Mouse (Mus musculus) CH12.LX (cell line): ENCODE data around the gene Metap2. TPM values are rescaled to one million over a fixed set of nuclear protein-coding genes. Genes with fewer than 3 reads are reported as not detected.

Experiments used
- DNase-seq: peaks from one replicate; pipeline ENCODE4 v3.0.0-alpha.2; 2013; ENCODE audit errors: extremely low read depth
- H3K27ac ChIP-seq: 2 replicates; pipeline ENCODE4 v1.5.1; 2012; ENCODE audit warnings: low read depth, mild to moderate bottlenecking, control low read depth, moderate library complexity; ENCODE audit not compliant: insufficient read depth
- H3K27me3 ChIP-seq: replicated peaks from 2 replicates; pipeline ENCODE3; 2012; ENCODE audit warnings: inconsistent platforms
- H3K36me3 ChIP-seq, 2 experiments: replicated peaks in 1 of 2; 2 replicates each; pipeline versions ENCODE3 to v1.6.1; 2012; ENCODE audit warnings: inconsistent platforms in 1 of 2, low read length in 1 of 2, mild to moderate bottlenecking in 1 of 2, mixed read lengths in 1 of 2, moderate library complexity in 1 of 2; ENCODE audit not compliant: control insufficient read depth in 1 of 2, insufficient read depth in 1 of 2
- H3K4me1 ChIP-seq, 2 experiments: 2 replicates each; pipeline ENCODE4 v1.6.1; 2012; ENCODE audit warnings: inconsistent platforms in 1 of 2, moderate library complexity in 1 of 2; ENCODE audit not compliant: insufficient read depth in 2 of 2, control insufficient read depth in 1 of 2
- H3K4me2 ChIP-seq: 2 replicates; pipeline ENCODE4 v1.6.1; 2012; ENCODE audit warnings: low read depth, mild to moderate bottlenecking, control low read depth; ENCODE audit not compliant: poor library complexity, insufficient read depth, severe bottlenecking
- H3K4me3 ChIP-seq, 3 experiments: fragments of 150-350 bp in 1 of 3; sonication (generic) in 1 of 3; replicated peaks in 1 of 3; 2 replicates each; pipeline versions ENCODE3 to v1.5.1; 2011 to 2012; ENCODE audit warnings: low read depth in 2 of 3, low read length in 2 of 3, mild to moderate bottlenecking in 2 of 3, moderate library complexity in 2 of 3, control low read depth in 1 of 3, improper control_type of control experiment in 1 of 3, inconsistent platforms in 1 of 3, mixed read lengths in 1 of 3; ENCODE audit not compliant: poor library complexity in 1 of 3
- H3K79me2 ChIP-seq: replicated peaks from 2 replicates; pipeline ENCODE4 v1.6.1; 2012; ENCODE audit warnings: mild to moderate bottlenecking, moderate library complexity; ENCODE audit not compliant: control insufficient read depth, poor library complexity, insufficient read depth, severe bottlenecking; ENCODE audit errors: extremely low read depth
- H3K9ac ChIP-seq: 2 replicates; pipeline ENCODE4 v1.6.1; 2012; ENCODE audit warnings: low read depth, mild to moderate bottlenecking, control low read depth, moderate library complexity; ENCODE audit not compliant: insufficient read depth
- H3K9me3 ChIP-seq: replicated peaks from 2 replicates; pipeline ENCODE3; 2012; ENCODE audit warnings: low read length, inconsistent platforms, mixed read lengths
- CHD2 ChIP-seq: IDR thresholded peaks from 2 replicates; pipeline ENCODE4 v1.6.1; 2011; ENCODE audit warnings: low read length, improper control_type of control experiment
- E2F4 ChIP-seq: IDR thresholded peaks from 2 replicates; pipeline ENCODE4 v1.6.1; 2011; ENCODE audit warnings: low read depth, low read length, improper control_type of control experiment; ENCODE audit not compliant: insufficient replicate concordance
- EP300 ChIP-seq: IDR thresholded peaks from 2 replicates; pipeline ENCODE4 v1.6.1; 2011; ENCODE audit warnings: low read length, improper control_type of control experiment
- ETS1 ChIP-seq: conservative IDR thresholded peaks from 2 replicates; pipeline ENCODE4 v1.6.1; 2012; ENCODE audit warnings: low read depth, mild to moderate bottlenecking, inconsistent platforms, low read length, improper control_type of control experiment, moderate library complexity
- GABPA ChIP-seq: IDR thresholded peaks from 2 replicates; pipeline ENCODE4 v1.6.1; 2012; ENCODE audit warnings: low read depth, low read length, improper control_type of control experiment, inconsistent platforms; ENCODE audit not compliant: insufficient replicate concordance
- HCFC1 ChIP-seq: IDR thresholded peaks from 2 replicates; pipeline ENCODE4 v1.6.1; 2012; ENCODE audit warnings: low read depth, mild to moderate bottlenecking, inconsistent platforms, low read length, improper control_type of control experiment
- IRF4 ChIP-seq: IDR thresholded peaks from 2 replicates; pipeline ENCODE4 v1.6.1; 2014; ENCODE audit warnings: low read depth, mild to moderate bottlenecking, inconsistent platforms, low read length, improper control_type of control experiment
- JUN ChIP-seq: IDR thresholded peaks from 2 replicates; pipeline ENCODE4 v1.6.1; 2011; ENCODE audit warnings: low read depth, mild to moderate bottlenecking, low read length, improper control_type of control experiment, moderate library complexity; ENCODE audit not compliant: insufficient read depth
- JUND ChIP-seq: conservative IDR thresholded peaks from 2 replicates; pipeline ENCODE4 v1.6.1; 2011; ENCODE audit warnings: low read depth, low read length, improper control_type of control experiment
- KAT2A ChIP-seq: IDR thresholded peaks from 2 replicates; pipeline ENCODE4 v1.6.1; 2012; ENCODE audit warnings: low read length, improper control_type of control experiment, inconsistent platforms; ENCODE audit not compliant: insufficient replicate concordance
- MAX ChIP-seq: IDR thresholded peaks from 2 replicates; pipeline ENCODE4 v1.6.1; 2011; ENCODE audit warnings: low read length, improper control_type of control experiment
- MXI1 ChIP-seq: IDR thresholded peaks from 2 replicates; pipeline ENCODE4 v1.6.1; 2011; ENCODE audit warnings: mild to moderate bottlenecking, low read depth, low read length, improper control_type of control experiment
- MYC ChIP-seq: IDR thresholded peaks from 2 replicates; pipeline ENCODE4 v1.6.1; 2011; ENCODE audit warnings: low read depth, mild to moderate bottlenecking, improper control_type of control experiment, low read length
- NELFE ChIP-seq: IDR thresholded peaks from 2 replicates; pipeline ENCODE4 v1.6.1; 2011; ENCODE audit warnings: low read depth, low read length, improper control_type of control experiment
- PAX5 ChIP-seq: IDR thresholded peaks from 2 replicates; pipeline ENCODE4 v1.6.1; 2012; ENCODE audit warnings: low read length, inconsistent platforms, mixed read lengths
- POLR2A ChIP-seq: IDR thresholded peaks from 2 replicates; pipeline ENCODE4 v1.6.1; 2011; ENCODE audit warnings: low read depth, mild to moderate bottlenecking, improper control_type of control experiment, low read length
- POLR2AphosphoS2 ChIP-seq: IDR thresholded peaks from 2 replicates; pipeline ENCODE4 v1.6.1; 2011; ENCODE audit warnings: low read depth, low read length, improper control_type of control experiment
- RCOR1 ChIP-seq: conservative IDR thresholded peaks from 2 replicates; pipeline ENCODE4 v1.6.1; 2012; ENCODE audit warnings: low read depth, mild to moderate bottlenecking, inconsistent platforms, low read length, improper control_type of control experiment
- TBP ChIP-seq: conservative IDR thresholded peaks from 2 replicates; pipeline ENCODE4 v1.6.1; 2011; ENCODE audit warnings: low read depth, low read length, improper control_type of control experiment
- TCF12 ChIP-seq: IDR thresholded peaks from 2 replicates; pipeline ENCODE4 v1.6.1; 2014; ENCODE audit warnings: low read depth, mild to moderate bottlenecking, inconsistent platforms, low read length, improper control_type of control experiment
- USF1 ChIP-seq: IDR thresholded peaks from 2 replicates; pipeline ENCODE4 v1.6.1; 2014; ENCODE audit warnings: low read depth, mild to moderate bottlenecking, inconsistent platforms, low read length, improper control_type of control experiment
- USF2 ChIP-seq: conservative IDR thresholded peaks from 2 replicates; pipeline ENCODE4 v1.6.1; 2011; ENCODE audit warnings: low read depth, low read length, improper control_type of control experiment
- ZKSCAN1 ChIP-seq: IDR thresholded peaks from 2 replicates; pipeline ENCODE4 v1.6.1; 2012; ENCODE audit warnings: low read depth, inconsistent platforms, low read length, improper control_type of control experiment, borderline replicate concordance
- ZMIZ1 ChIP-seq: IDR thresholded peaks from 2 replicates; pipeline ENCODE4 v1.6.1; 2012; ENCODE audit warnings: low read depth, mild to moderate bottlenecking, inconsistent platforms, low read length, improper control_type of control experiment
- ZNF384 ChIP-seq: IDR thresholded peaks from 2 replicates; pipeline ENCODE4 v1.6.1; 2012; ENCODE audit warnings: low read depth, low read length, improper control_type of control experiment, inconsistent platforms
- dilution Hi-C: fragments of 300-500 bp; cut with MboI; formaldehyde crosslinking; loops from 2 replicates; pipeline ENCODE4 v1.14.3; 2020; ENCODE audit warnings: low sequenced_read_pairs; ENCODE audit not compliant: extremely low pct_unique_long_range_greater_than_20kb, extremely low pct_ligation_motif_present
- in situ Hi-C: fragments of 300-500 bp; cut with MboI; formaldehyde crosslinking; loops from 3 replicates; pipeline ENCODE4 v1.14.3; 2019; ENCODE audit warnings: low sequenced_read_pairs, low pct_ligation_motif_present, low pct_unique_long_range_greater_than_20kb, mixed read lengths
- polyA plus RNA-seq: library from polyadenylated mRNA; unstranded; fragments of >175 nt; gene quantifications from 2 replicates; pipeline ENCODE4 v1.2.1, GENCODE M21; 2012; ENCODE audit warnings: low read depth; ENCODE audit not compliant: insufficient read length
- total RNA-seq, 2 experiments: library from RNA; depleted of rRNA; stranded (reverse); fragments of 300-350 nt in 1 of 2; fragments of >200 nt in 1 of 2; gene quantifications; 2 replicates each; pipeline ENCODE4 v1.2.3; 2012 to 2014

Gene Metap2
- total and polyA plus RNA-seq, 3 experiments = 183 to 710 (median 211) TPM

DNA sequence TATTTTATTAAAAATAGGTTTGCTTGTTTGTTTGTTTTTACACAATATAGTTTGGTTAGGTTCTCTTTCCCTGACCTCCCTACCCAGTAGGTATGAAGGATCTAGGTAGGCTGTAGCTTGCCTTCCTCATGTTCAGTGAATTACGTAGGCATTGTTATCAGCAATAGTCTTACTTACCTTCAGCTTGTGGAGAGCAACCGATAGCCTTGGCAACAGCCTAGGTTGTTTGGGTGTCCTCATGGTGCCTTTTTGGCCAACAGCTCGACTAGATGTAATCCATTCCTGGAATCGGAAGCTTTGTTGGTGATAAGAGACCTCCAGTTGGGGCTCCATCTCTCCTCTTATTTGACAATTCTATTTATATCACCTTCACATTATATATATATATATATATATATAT, 24.3 kb upstream of the Metap2 start:
- H3K79me2 ChIP-seq = no peaks in the 10 kb centered on the region
- H3K4me2 ChIP-seq = no peak overlapping the region
- in situ Hi-C loops = no loop called here
- H3K4me3 ChIP-seq = no peak overlapping the region
- H3K27ac ChIP-seq = no peak overlapping the region
- dilution Hi-C loops = no loop called here
- no peak overlapping the region for H3K9ac ChIP-seq
- H3K9me3 ChIP-seq = no peaks in the 10 kb centered on the region
- TF ChIP-seq JUN (no peak), MXI1 (no peak), ETS1 (no peak), TCF12 (no peak), IRF4 (no peak), CHD2 (no peak), E2F4 (no peak), USF2 (no peak), ZKSCAN1 (no peak), ZNF384 (no peak), USF1 (no peak), MYC (no peak), KAT2A (no peak), GABPA (no peak), ZMIZ1 (no peak), HCFC1 (no peak)
- DNase-seq = no peak
- 0 out of 4 replicates have a peak, but pooled peaks cover 0 to 3% of the 10 kb centered on the region in 2 experiments for H3K4me1 ChIP-seq
- H3K36me3 ChIP-seq = no peaks in the 10 kb centered on the region
- no peaks in the 10 kb centered on the region for H3K27me3 ChIP-seq

DNA sequence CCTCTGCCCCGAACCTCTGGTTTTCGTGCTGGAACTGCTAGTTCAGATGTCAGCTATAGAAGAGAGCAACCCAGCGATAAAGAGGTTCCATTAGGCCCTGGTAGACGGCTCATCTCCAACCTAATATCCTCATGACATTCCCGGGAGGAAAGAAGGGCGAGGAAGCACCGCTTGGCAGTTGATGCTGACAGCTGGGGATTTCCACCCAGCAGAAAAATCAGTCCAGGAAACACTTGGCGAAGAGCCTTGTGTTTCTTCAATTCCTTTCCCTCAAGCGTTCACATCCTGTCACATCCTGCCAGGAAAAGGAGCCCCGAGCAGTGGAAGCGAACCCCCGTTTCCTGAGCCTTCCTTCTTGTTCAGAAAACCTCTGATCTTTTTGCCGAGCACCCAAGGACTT, 22.3 kb upstream of the Metap2 start:
- no peaks in the 10 kb centered on the region for H3K36me3 ChIP-seq
- no peak overlapping the region for H3K4me2 ChIP-seq
- H3K9me3 ChIP-seq = no peaks in the 10 kb centered on the region
- H3K79me2 ChIP-seq = no peaks in the 10 kb centered on the region
- no peak overlapping the region for H3K27ac ChIP-seq
- H3K27me3 ChIP-seq = no peaks in the 10 kb centered on the region
- in situ Hi-C loops (no loop called here), dilution Hi-C loops (no loop called here)
- no peak for DNase-seq
- no peak for TF ChIP-seq PAX5
- no peak for TF ChIP-seq ZKSCAN1
- TF ChIP-seq POLR2A = no peak
- no peak for TF ChIP-seq MAX
- no peak for TF ChIP-seq RCOR1
- no peak for TF ChIP-seq JUND
- no peak for TF ChIP-seq EP300
- no peak for TF ChIP-seq POLR2AphosphoS2
- no peak for TF ChIP-seq TBP
- no peak for TF ChIP-seq USF2
- no peak for TF ChIP-seq NELFE
- H3K9ac ChIP-seq = no peak overlapping the region
- H3K4me1 ChIP-seq = peaks cover 3 to 5% of the 10 kb centered on the region in 2 experiments; a peak in 2 of 4 replicates
- no peak overlapping the region for H3K4me3 ChIP-seq
